ENCODE assay signal across 8 mouse cellular contexts in genomic region chr2:5714211-5715053, GRCm38 (mm10). TPM values are rescaled to one million over a fixed set of nuclear protein-coding genes. Genes with fewer than 3 reads are reported as not detected.
DNase-seq lines count a peak whose midpoint lies in the region; ATAC-seq lines count a peak whose summit lies in the region.

TSS of gene Camk1d (minus strand) at chr2:5714515.

- DNase-seq in ZHBTc4 (ENCODE audit: low read depth, low spot score) = peak; percentile 96
- peak; percentile 64 for DNase-seq in gastrocnemius, postnatal 14 days
- DNase-seq in intestine, embryonic 14.5 days (ENCODE audit: low spot score) = peak; percentile 92
- peak; percentile 83 to 86 for DNase-seq in left cerebral cortex, postnatal 14 days (ENCODE audit: low spot score in 2 of 2)
- peak; percentile 81 for DNase-seq in right cerebral cortex, postnatal 14 days
- peak; percentile 64 for DNase-seq in urinary bladder, postnatal 25 days (ENCODE audit: low spot score)

- WGBS in intestine, embryonic 14.5 days = under 1% methylated on average over 73 of the region's 80 CpGs

- H3K4me3 ChIP-seq in intestine, embryonic 14.5 days (ENCODE audit: low read depth, low read length) = peak within 1 kb of the TSS; percentile 71

- 0 out of 2 replicates have a peak, but pooled peaks cover 12% of the 10 kb centered on the region for H3K4me1 ChIP-seq in intestine, embryonic 14.5 days (replicated peaks; ENCODE audit: control insufficient read depth, insufficient read depth, low read length)

- intact Hi-C loops in gastrocnemius, postnatal 14 days (cut with DNase I; ENCODE audit: low total_unique reads) = no loop called here
- intact Hi-C loops in left cerebral cortex, postnatal 14 days (cut with DNase I) = loop anchor here (2.0 to 10.0 kb wide), 2 partner anchors 56 to 260 kb away; no protein-coding TSS in a partner anchor

- H3K36me3 ChIP-seq in intestine, embryonic 14.5 days (ENCODE audit: control insufficient read depth, insufficient read depth, low read length) = no peaks in the 10 kb centered on the region

- peak within 1 kb of the TSS; percentile 54 for H3K27ac ChIP-seq in intestine, embryonic 14.5 days (ENCODE audit: low read depth)

- peak; percentile 64 for ATAC-seq in common myeloid progenitor, adult 5-6 weeks (replicated peaks; ENCODE audit: low read depth, poor library complexity, severe bottlenecking)
- ATAC-seq in intestine, embryonic 14.5 days (replicated peaks; ENCODE audit: low FRiP score, low TSS enrichment, low read depth) = peak; percentile 87
- peak; percentile 82 for ATAC-seq in megakaryocyte-erythroid progenitor cell, adult 5-6 weeks (replicated peaks; ENCODE audit: low FRiP score, low TSS enrichment, poor library complexity, severe bottlenecking)

- H3K4me2 ChIP-seq in intestine, embryonic 14.5 days (ENCODE audit: low read length) = peak within 1 kb of the TSS; percentile 99

- H3K9me3 ChIP-seq in intestine, embryonic 14.5 days (ENCODE audit: control insufficient read depth, low read length) = 0 out of 2 replicates have a peak, but pooled peaks cover 4% of the 10 kb centered on the region

- peak within 1 kb of the TSS; percentile 51 for H3K9ac ChIP-seq in intestine, embryonic 14.5 days (ENCODE audit: low read length)

- peaks cover 6% of the 10 kb centered on the region; the same call in 1 of the 2 replicates for H3K27me3 ChIP-seq in intestine, embryonic 14.5 days (replicated peaks; ENCODE audit: control insufficient read depth, insufficient read depth, low read length)

RNA-seq across cellular contexts. Expression of gene Camk1d, which starts in this region (rescaled TPM):
- 6.0 and 9.1 TPM in 2 replicates for total RNA-seq in common myeloid progenitor, adult 5-6 weeks (2017)
- 1 to 10 TPM; 1.7 to 2.3 TPM for total RNA-seq in gastrocnemius, postnatal 14 days (2021)
- 20.7 and 21.1 TPM in 2 replicates for polyA plus RNA-seq in intestine, embryonic 14.5 days (2014; fragmentation: Nextera tagmentation; extraction: Ambion mirVana)
- 100 to 1,000 TPM in 1 of 2 experiments, 10 to 100 TPM in 1; 97.7 to 107 TPM for total RNA-seq in left cerebral cortex, postnatal 14 days (2021)
- total RNA-seq in megakaryocyte-erythroid progenitor cell, adult 5-6 weeks (2014; fragmentation: Nextera tagmentation) = 3.9 and 9.6 TPM in 2 replicates
- 3.7 and 5.9 TPM in 2 replicates for total RNA-seq in megakaryocyte-erythroid progenitor cell, adult 5-6 weeks (2017)

Comparison
In these comparisons a context has a peak if more than half of its experiments do, and no peak if none do; other contexts are left out.
1. Peak in every context shown above with its lines: DNase-seq, ATAC-seq, H3K4me3 ChIP-seq and H3K27ac ChIP-seq.